Mouse (Mus musculus) CH12.LX (cell line): Measurements from ENCODE around the gene Prr15. TPM values are rescaled to one million over a fixed set of nuclear protein-coding genes. Genes with fewer than 3 reads are reported as not detected.

ENCODE experiments used
- DNase-seq: peaks from one replicate; pipeline ENCODE4 v3.0.0-alpha.2; 2013; ENCODE audit errors: extremely low read depth
- H3K27ac ChIP-seq: 2 replicates; pipeline ENCODE4 v1.5.1; 2012; ENCODE audit warnings: low read depth, mild to moderate bottlenecking, control low read depth, moderate library complexity; ENCODE audit not compliant: insufficient read depth
- H3K27me3 ChIP-seq: replicated peaks from 2 replicates; pipeline ENCODE3; 2012; ENCODE audit warnings: inconsistent platforms
- H3K36me3 ChIP-seq, 2 experiments: replicated peaks in 1 of 2; 2 replicates each; pipeline versions ENCODE3 to v1.6.1; 2012; ENCODE audit warnings: inconsistent platforms in 1 of 2, low read length in 1 of 2, mild to moderate bottlenecking in 1 of 2, mixed read lengths in 1 of 2, moderate library complexity in 1 of 2; ENCODE audit not compliant: control insufficient read depth in 1 of 2, insufficient read depth in 1 of 2
- H3K4me1 ChIP-seq, 2 experiments: 2 replicates each; pipeline ENCODE4 v1.6.1; 2012; ENCODE audit warnings: inconsistent platforms in 1 of 2, moderate library complexity in 1 of 2; ENCODE audit not compliant: insufficient read depth in 2 of 2, control insufficient read depth in 1 of 2
- H3K4me2 ChIP-seq: 2 replicates; pipeline ENCODE4 v1.6.1; 2012; ENCODE audit warnings: low read depth, mild to moderate bottlenecking, control low read depth; ENCODE audit not compliant: poor library complexity, insufficient read depth, severe bottlenecking
- H3K4me3 ChIP-seq, 3 experiments: fragments of 150-350 bp in 1 of 3; sonication (generic) in 1 of 3; replicated peaks in 1 of 3; 2 replicates each; pipeline versions ENCODE3 to v1.5.1; 2011 to 2012; ENCODE audit warnings: low read depth in 2 of 3, low read length in 2 of 3, mild to moderate bottlenecking in 2 of 3, moderate library complexity in 2 of 3, control low read depth in 1 of 3, improper control_type of control experiment in 1 of 3, inconsistent platforms in 1 of 3, mixed read lengths in 1 of 3; ENCODE audit not compliant: poor library complexity in 1 of 3
- H3K79me2 ChIP-seq: replicated peaks from 2 replicates; pipeline ENCODE4 v1.6.1; 2012; ENCODE audit warnings: mild to moderate bottlenecking, moderate library complexity; ENCODE audit not compliant: control insufficient read depth, poor library complexity, insufficient read depth, severe bottlenecking; ENCODE audit errors: extremely low read depth
- H3K9ac ChIP-seq: 2 replicates; pipeline ENCODE4 v1.6.1; 2012; ENCODE audit warnings: low read depth, mild to moderate bottlenecking, control low read depth, moderate library complexity; ENCODE audit not compliant: insufficient read depth
- H3K9me3 ChIP-seq: replicated peaks from 2 replicates; pipeline ENCODE3; 2012; ENCODE audit warnings: low read length, inconsistent platforms, mixed read lengths
- EP300 ChIP-seq: IDR thresholded peaks from 2 replicates; pipeline ENCODE4 v1.6.1; 2011; ENCODE audit warnings: low read length, improper control_type of control experiment
- ETS1 ChIP-seq: conservative IDR thresholded peaks from 2 replicates; pipeline ENCODE4 v1.6.1; 2012; ENCODE audit warnings: low read depth, mild to moderate bottlenecking, inconsistent platforms, low read length, improper control_type of control experiment, moderate library complexity
- GABPA ChIP-seq: IDR thresholded peaks from 2 replicates; pipeline ENCODE4 v1.6.1; 2012; ENCODE audit warnings: low read depth, low read length, improper control_type of control experiment, inconsistent platforms; ENCODE audit not compliant: insufficient replicate concordance
- IRF4 ChIP-seq: IDR thresholded peaks from 2 replicates; pipeline ENCODE4 v1.6.1; 2014; ENCODE audit warnings: low read depth, mild to moderate bottlenecking, inconsistent platforms, low read length, improper control_type of control experiment
- JUN ChIP-seq: IDR thresholded peaks from 2 replicates; pipeline ENCODE4 v1.6.1; 2011; ENCODE audit warnings: low read depth, mild to moderate bottlenecking, low read length, improper control_type of control experiment, moderate library complexity; ENCODE audit not compliant: insufficient read depth
- JUND ChIP-seq: conservative IDR thresholded peaks from 2 replicates; pipeline ENCODE4 v1.6.1; 2011; ENCODE audit warnings: low read depth, low read length, improper control_type of control experiment
- KAT2A ChIP-seq: IDR thresholded peaks from 2 replicates; pipeline ENCODE4 v1.6.1; 2012; ENCODE audit warnings: low read length, improper control_type of control experiment, inconsistent platforms; ENCODE audit not compliant: insufficient replicate concordance
- MAFK ChIP-seq: IDR thresholded peaks from 2 replicates; pipeline ENCODE4 v1.6.1; 2011; ENCODE audit warnings: low read length, improper control_type of control experiment; ENCODE audit not compliant: insufficient replicate concordance
- MAX ChIP-seq: IDR thresholded peaks from 2 replicates; pipeline ENCODE4 v1.6.1; 2011; ENCODE audit warnings: low read length, improper control_type of control experiment
- MEF2A ChIP-seq: IDR thresholded peaks from 2 replicates; pipeline ENCODE4 v1.6.1; 2014; ENCODE audit warnings: low read depth, mild to moderate bottlenecking, inconsistent platforms, low read length, improper control_type of control experiment, borderline replicate concordance
- MXI1 ChIP-seq: IDR thresholded peaks from 2 replicates; pipeline ENCODE4 v1.6.1; 2011; ENCODE audit warnings: mild to moderate bottlenecking, low read depth, low read length, improper control_type of control experiment
- PAX5 ChIP-seq: IDR thresholded peaks from 2 replicates; pipeline ENCODE4 v1.6.1; 2012; ENCODE audit warnings: low read length, inconsistent platforms, mixed read lengths
- SMC3 ChIP-seq: IDR thresholded peaks from 2 replicates; pipeline ENCODE4 v1.6.1; 2011; ENCODE audit warnings: low read depth, low read length, improper control_type of control experiment
- TBP ChIP-seq: conservative IDR thresholded peaks from 2 replicates; pipeline ENCODE4 v1.6.1; 2011; ENCODE audit warnings: low read depth, low read length, improper control_type of control experiment
- TCF12 ChIP-seq: IDR thresholded peaks from 2 replicates; pipeline ENCODE4 v1.6.1; 2014; ENCODE audit warnings: low read depth, mild to moderate bottlenecking, inconsistent platforms, low read length, improper control_type of control experiment
- UBTF ChIP-seq: IDR thresholded peaks from 2 replicates; pipeline ENCODE4 v1.6.1; 2012; ENCODE audit warnings: low read depth, mild to moderate bottlenecking, inconsistent platforms, low read length, improper control_type of control experiment, moderate library complexity
- USF1 ChIP-seq: IDR thresholded peaks from 2 replicates; pipeline ENCODE4 v1.6.1; 2014; ENCODE audit warnings: low read depth, mild to moderate bottlenecking, inconsistent platforms, low read length, improper control_type of control experiment
- USF2 ChIP-seq: conservative IDR thresholded peaks from 2 replicates; pipeline ENCODE4 v1.6.1; 2011; ENCODE audit warnings: low read depth, low read length, improper control_type of control experiment
- ZC3H11A ChIP-seq: IDR thresholded peaks from 2 replicates; pipeline ENCODE4 v1.6.1; 2012; ENCODE audit warnings: low read depth, mild to moderate bottlenecking, inconsistent platforms, low read length, improper control_type of control experiment
- ZMIZ1 ChIP-seq: IDR thresholded peaks from 2 replicates; pipeline ENCODE4 v1.6.1; 2012; ENCODE audit warnings: low read depth, mild to moderate bottlenecking, inconsistent platforms, low read length, improper control_type of control experiment
- ZNF384 ChIP-seq: IDR thresholded peaks from 2 replicates; pipeline ENCODE4 v1.6.1; 2012; ENCODE audit warnings: low read depth, low read length, improper control_type of control experiment, inconsistent platforms
- dilution Hi-C: fragments of 300-500 bp; cut with MboI; formaldehyde crosslinking; loops from 2 replicates; pipeline ENCODE4 v1.14.3; 2020; ENCODE audit warnings: low sequenced_read_pairs; ENCODE audit not compliant: extremely low pct_unique_long_range_greater_than_20kb, extremely low pct_ligation_motif_present
- in situ Hi-C: fragments of 300-500 bp; cut with MboI; formaldehyde crosslinking; loops from 3 replicates; pipeline ENCODE4 v1.14.3; 2019; ENCODE audit warnings: low sequenced_read_pairs, low pct_ligation_motif_present, low pct_unique_long_range_greater_than_20kb, mixed read lengths
- polyA plus RNA-seq: library from polyadenylated mRNA; unstranded; fragments of >175 nt; gene quantifications from 2 replicates; pipeline ENCODE4 v1.2.1, GENCODE M21; 2012; ENCODE audit warnings: low read depth; ENCODE audit not compliant: insufficient read length
- total RNA-seq, 2 experiments: library from RNA; depleted of rRNA; stranded (reverse); fragments of 300-350 nt in 1 of 2; fragments of >200 nt in 1 of 2; gene quantifications; 2 replicates each; pipeline ENCODE4 v1.2.3; 2012 to 2014

Prr15 gene
- total and polyA plus RNA-seq, 3 experiments = not detected

GRCm38 (mm10) chr6:54352931-54353690 is 27.5 kb downstream of the Prr15 start:
- dilution Hi-C loops (no loop called here), in situ Hi-C loops (no loop called here)
- no peaks in the 10 kb centered on the region for H3K27me3 ChIP-seq
- H3K4me2 ChIP-seq = no peak overlapping the region
- H3K9ac ChIP-seq = no peak overlapping the region
- no peak overlapping the region for H3K4me3 ChIP-seq
- no peaks in the 10 kb centered on the region for H3K79me2 ChIP-seq
- no peak for DNase-seq
- TF ChIP-seq KAT2A = no peak
- TF ChIP-seq EP300 = no peak
- TF ChIP-seq IRF4 = no peak
- TF ChIP-seq TCF12 = no peak
- no peak for TF ChIP-seq ZMIZ1
- TF ChIP-seq ETS1 = no peak
- TF ChIP-seq ZNF384 = no peak
- TF ChIP-seq JUND = no peak
- no peak for TF ChIP-seq PAX5
- TF ChIP-seq USF2 = no peak
- TF ChIP-seq MXI1 = no peak
- TF ChIP-seq UBTF = no peak
- TF ChIP-seq GABPA = no peak
- no peak for TF ChIP-seq MAX
- no peak for TF ChIP-seq ZC3H11A
- TF ChIP-seq TBP = no peak
- no peak overlapping the region for H3K27ac ChIP-seq
- H3K36me3 ChIP-seq = no peaks in the 10 kb centered on the region
- peaks cover 0 to 7% of the 10 kb centered on the region in 2 experiments; a peak in 2 of 4 replicates for H3K4me1 ChIP-seq
- no peaks in the 10 kb centered on the region for H3K9me3 ChIP-seq

- H3K36me3 ChIP-seq = no peaks in the 10 kb centered on the region
- no peak overlapping the region for H3K9ac ChIP-seq
- H3K27me3 ChIP-seq = no peaks in the 10 kb centered on the region
- H3K79me2 ChIP-seq = no peaks in the 10 kb centered on the region
- no peaks in the 10 kb centered on the region for H3K9me3 ChIP-seq
- H3K4me1 ChIP-seq = peaks cover 0 to 7% of the 10 kb centered on the region in 2 experiments; a peak in 2 of 4 replicates
- TF ChIP-seq SMC3 (no peak), TBP (no peak), GABPA (no peak), UBTF (no peak), USF1 (no peak), MEF2A (no peak), MAX (no peak), JUN (no peak), MAFK (no peak)
- dilution Hi-C loops (no loop called here), in situ Hi-C loops (no loop called here)
- no peak for DNase-seq
- no peak overlapping the region for H3K27ac ChIP-seq
- H3K4me3 ChIP-seq = no peak overlapping the region
- no peak overlapping the region for H3K4me2 ChIP-seq
These were observed 28.1 kb downstream of the Prr15 start for GRCm38 (mm10) chr6:54353698-54354097.
